Mouse (Mus musculus): ENCODE results near the gene Dnajc5g.

Dnajc5g gene

DNA sequence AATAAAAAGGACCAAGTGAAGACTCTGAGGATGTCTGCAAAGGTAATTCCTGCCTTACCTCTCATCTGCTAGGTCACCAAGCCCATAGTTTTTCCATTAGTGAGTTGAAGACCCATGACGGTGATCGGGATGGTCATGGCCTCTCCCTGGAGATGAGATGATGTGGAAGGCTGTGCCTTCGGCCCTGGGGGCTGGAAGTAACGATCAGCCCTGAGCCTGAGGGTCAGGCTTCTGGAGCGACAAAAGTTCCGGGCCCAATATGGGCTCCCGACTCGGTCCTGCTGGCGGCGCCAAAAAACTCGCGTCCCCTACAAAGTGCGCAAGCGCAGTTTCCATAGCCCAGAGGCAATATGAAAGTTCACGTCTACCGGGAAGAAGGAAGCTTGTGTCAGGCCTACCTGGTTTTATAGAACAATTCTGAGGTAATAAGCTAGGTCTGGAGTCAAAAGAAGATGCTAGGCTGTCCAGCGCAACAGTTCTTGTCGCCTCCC lies 2.0 kb downstream of the Dnajc5g start, which contains the start of gene Slc30a3:
Slc30a3 (minus strand) TSS at position 238 of the 491 bp plus-strand sequence.
- intact Hi-C loops (cut with DNase I) = no loop called here

GRCm38 (mm10) chr5:31110781-31111180 lies 4.7 kb downstream of the Dnajc5g start:
- intact Hi-C loops (cut with DNase I) = no loop called here

DNA sequence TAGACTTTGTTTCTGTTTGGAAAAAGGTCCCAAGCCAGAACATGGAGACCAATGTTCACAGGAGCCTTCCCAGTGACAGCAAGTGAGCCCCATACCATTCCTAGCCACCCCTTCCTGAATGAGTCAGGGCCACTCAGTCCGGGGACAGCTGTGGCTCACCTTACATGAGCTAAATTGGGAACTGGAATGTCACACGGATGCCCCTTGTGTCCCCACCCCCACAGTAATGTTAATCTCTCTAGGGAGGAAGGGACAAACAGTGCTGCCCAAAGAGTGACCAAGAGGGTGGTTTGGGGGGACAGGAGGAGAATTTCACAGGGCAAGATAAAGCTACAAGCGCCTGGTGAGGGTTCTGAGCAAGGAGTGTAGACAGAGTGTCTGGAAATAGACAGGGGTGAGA lies 10.3 kb downstream of the Dnajc5g start, which contains the start of gene Trim54:
Trim54 (plus strand) TSS at position 359 of the 400 bp plus-strand sequence.
- intact Hi-C loops (cut with DNase I) = no loop called here

GRCm38 (mm10) chr5:31116912-31117311 lies 10.8 kb downstream of the Dnajc5g start:
- intact Hi-C loops (cut with DNase I) = no loop called here

- intact Hi-C loops (cut with DNase I) = no loop called here
Observed at GRCm38 (mm10) chr5:31121111-31121510, 15.0 kb downstream of the Dnajc5g start.

DNA sequence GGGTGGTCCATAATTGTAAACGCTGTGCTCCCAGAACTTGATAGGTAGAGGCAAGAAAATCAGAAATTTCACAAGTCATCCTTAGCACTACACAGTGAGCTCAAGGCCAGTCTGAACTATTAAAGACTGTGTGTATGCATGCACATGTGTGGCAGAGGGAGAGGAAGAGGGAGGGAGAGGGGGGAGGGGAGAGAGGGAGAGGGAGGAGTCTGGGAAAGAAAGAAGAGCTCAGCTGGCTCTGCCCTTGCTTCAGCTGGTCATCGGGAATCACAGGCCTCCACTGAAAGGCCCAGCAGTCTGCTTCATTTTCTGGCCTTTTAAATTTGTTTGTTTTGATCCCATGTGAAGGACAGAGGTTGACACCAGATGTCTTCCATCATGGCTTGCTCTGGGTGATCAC lies 17.4 kb downstream of the Dnajc5g start:
- intact Hi-C loops (cut with DNase I) = no loop called here

GRCm38 (mm10) chr5:31126050-31126449 lies 20.0 kb downstream of the Dnajc5g start:
- intact Hi-C loops (cut with DNase I) = no loop called here

GRCm38 (mm10) chr5:31136730-31137424 lies 30.8 kb downstream of the Dnajc5g start:
- intact Hi-C loops (cut with DNase I) = no loop called here

GRCm38 (mm10) chr5:31137658-31138057 lies 31.6 kb downstream of the Dnajc5g start:
- intact Hi-C loops (cut with DNase I) = no loop called here

DNA sequence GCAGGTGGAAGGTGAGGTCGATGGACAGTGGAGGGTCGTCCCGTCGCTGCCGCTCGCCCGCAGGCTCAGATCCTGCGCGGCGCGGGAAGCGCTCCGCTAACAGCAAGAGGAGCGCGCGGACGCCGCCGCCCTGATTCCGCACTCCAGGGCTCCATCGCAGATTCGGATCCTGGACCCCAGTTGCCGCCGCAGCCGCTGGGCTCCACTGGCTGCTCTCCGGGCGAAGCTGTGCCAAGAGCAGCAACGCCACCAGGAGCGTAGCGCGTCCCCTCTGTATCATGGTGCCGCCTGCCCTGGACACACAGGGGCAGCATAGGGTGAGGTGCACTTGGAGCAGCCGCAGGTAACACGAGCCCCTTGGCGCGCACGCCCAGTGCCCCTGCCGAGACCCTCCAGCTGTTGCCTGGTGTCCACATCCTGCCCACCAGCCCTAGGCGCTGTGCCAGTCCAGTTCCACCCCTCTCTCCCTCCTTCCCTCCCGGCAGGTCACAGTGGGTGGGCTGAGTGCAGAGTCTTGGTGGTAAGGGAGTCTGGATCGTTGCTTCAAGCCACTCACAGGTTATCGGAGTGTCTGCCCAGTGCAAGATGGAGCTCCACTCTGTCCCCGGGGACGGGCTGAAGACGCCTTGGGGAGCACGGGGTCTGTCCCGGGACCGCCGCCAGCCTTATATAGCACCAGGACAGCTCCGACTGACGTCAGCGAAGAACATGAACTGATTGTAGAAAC lies 32.3 kb downstream of the Dnajc5g start, which contains the start of gene Ucn:
Ucn (minus strand) TSS at position 589 of the 727 bp plus-strand sequence.
- intact Hi-C loops (cut with DNase I) = no loop called here

DNA sequence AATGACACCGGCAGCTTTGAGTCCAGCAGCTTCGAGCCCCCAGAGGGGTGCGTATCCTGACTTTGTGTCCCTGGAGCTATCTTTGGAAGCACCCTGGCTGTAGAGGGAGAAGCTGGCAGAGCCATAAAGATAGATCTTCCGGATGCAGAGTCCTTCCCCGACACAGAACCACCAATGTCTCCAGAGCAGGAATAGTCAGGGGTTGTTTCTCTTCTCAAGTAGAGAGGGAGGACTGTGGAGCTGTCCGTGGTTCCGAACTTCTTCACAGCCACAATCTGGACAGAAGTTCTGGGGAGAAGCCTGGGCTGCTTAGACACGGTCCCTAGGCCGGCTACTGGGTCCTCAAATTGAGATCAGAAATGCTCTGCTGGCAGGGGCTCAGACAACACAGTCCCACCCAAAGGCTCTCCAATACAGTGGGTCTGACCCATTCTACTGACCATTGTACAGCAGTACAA lies 32.9 kb downstream of the Dnajc5g start:
- intact Hi-C loops (cut with DNase I) = no loop called here

DNA sequence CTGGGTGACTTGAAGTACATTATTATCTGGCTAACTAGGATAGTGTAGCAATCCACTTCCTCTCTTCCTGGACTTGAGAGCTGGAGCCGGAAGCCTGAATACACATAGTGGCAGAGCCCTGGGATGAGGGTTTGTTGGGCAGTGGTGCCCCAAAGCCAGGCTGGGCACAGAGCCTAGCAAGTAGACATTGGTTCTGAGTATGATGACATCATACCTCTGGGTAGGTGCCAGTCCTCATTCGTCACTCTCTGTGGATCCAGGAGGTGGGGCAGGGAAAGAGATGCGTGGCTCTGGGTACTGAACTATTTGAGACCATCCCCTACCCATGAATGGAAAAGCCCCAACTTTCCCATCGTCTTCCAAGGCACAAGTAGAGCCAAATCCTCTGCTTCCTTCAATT lies 43.7 kb downstream of the Dnajc5g start:
- intact Hi-C loops (cut with DNase I) = no loop called here

DNA sequence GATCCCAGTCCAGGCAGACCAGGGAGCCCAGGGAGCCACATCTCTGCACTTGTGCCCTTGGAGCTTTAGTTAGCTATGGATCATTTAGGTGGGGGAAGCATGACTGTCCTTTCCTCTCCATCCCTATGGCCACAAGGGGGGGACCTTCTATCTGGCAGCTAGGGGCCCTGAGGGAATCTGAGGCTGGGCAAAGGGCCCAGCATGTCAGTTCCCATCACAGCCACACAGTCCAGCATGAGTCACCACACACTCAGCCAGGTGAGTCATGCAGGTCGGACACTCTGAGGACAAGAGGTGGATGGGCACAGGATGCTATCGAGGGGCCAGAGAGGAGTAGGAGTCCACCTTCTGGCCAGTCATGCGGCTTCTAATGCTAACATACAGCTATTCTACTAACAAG lies 45.7 kb downstream of the Dnajc5g start:
- intact Hi-C loops (cut with DNase I) = no loop called here

DNA sequence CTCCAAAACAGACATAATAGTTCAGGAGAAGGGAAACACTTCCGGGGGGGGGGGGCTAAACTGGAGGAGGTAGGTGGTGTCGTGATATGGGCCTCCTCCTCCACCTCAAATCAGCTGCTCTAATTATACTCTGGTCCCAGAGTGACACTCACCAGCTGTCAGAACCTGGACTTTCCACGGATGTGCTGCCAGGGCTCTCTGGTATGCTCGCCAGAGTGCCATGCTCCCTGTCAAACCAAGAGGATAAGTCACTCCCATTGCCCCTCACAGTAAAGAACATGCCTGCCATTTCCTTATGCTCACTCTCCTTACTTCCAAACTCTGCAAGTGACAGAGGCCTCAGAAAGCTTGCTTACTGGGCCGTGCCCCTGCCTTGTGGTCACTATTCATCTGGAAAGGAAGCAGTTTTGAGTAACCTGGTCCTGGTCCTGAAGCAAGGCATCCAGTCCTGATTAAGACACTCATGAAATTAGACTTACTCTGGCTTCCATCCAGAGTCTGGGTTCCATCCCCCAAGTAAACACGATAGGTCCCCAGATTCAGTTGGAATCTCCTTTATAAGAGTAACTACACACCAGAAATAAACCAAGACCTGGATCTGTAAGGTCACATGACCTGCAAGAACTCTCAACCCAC lies 47.5 kb downstream of the Dnajc5g start:
- intact Hi-C loops (cut with DNase I) = no loop called here

DNA sequence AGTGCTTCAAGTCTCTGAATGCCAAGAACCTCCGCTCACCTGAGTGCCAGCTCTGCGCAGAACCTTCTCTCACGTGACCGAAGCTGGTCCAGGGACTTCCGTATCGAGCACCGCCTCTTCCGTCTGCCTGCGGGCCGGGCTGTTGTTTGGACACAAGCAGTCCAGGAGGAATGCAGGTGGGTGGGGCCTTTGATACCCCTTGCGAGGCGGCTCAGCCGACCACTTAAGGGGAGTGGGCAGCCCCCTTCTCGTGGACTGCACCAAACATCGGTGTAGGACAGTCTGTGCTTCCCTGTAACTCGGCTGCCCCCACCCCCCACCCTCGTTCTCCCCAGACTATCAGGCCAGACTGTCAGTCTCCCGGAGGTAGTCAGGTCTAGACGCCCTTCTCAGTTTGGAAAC lies 48.1 kb downstream of the Dnajc5g start, which contains the start of gene Mpv17:
Mpv17 (minus strand) TSS at position 100 of the 402 bp plus-strand sequence.
- intact Hi-C loops (cut with DNase I) = no loop called here

All from adrenal gland (tissue).